Mouse (Mus musculus) forebrain, embryonic 10.5 days (tissue): ENCODE measurements around the gene Gm28043. TPM values are rescaled to one million over a fixed set of nuclear protein-coding genes. Genes with fewer than 3 reads are reported as not detected.

ENCODE experiments used
- DNase-seq: peaks from one replicate; pipeline ENCODE4 v3.0.0-alpha.2; 2017; ENCODE audit warnings: low spot score; ENCODE audit errors: extremely low spot score
- H3K27ac ChIP-seq: fragments of 300-500 bp; sonication (generic); 2 replicates; pipeline ENCODE4 v1.5.1; 2016; ENCODE audit warnings: mild to moderate bottlenecking
- H3K27me3 ChIP-seq: fragments of 300-500 bp; sonication (generic); 2 replicates; pipeline ENCODE4 v1.6.1; 2016; ENCODE audit warnings: mild to moderate bottlenecking; ENCODE audit not compliant: poor library complexity, severe bottlenecking
- H3K36me3 ChIP-seq: fragments of 300-500 bp; sonication (generic); replicated peaks from 2 replicates; pipeline ENCODE4 v1.6.1; 2016; ENCODE audit warnings: mild to moderate bottlenecking, moderate library complexity
- H3K4me1 ChIP-seq: fragments of 300-500 bp; sonication (generic); 2 replicates; pipeline ENCODE4 v1.6.1; 2016
- H3K4me3 ChIP-seq: fragments of 300-500 bp; sonication (generic); 2 replicates; pipeline ENCODE4 v1.5.1; 2016; ENCODE audit warnings: mild to moderate bottlenecking, moderate library complexity
- H3K9me3 ChIP-seq: fragments of 300-500 bp; sonication (generic); 2 replicates; pipeline ENCODE4 v1.6.1; 2016; ENCODE audit warnings: mild to moderate bottlenecking, moderate library complexity
- WGBS: fragments of 180-500 bp; shearing (Covaris S2); methylation state at CpG from one replicate; pipeline ENCODE4 v1.1.7; 2016; 5-methylcytosine and 5-hydroxymethylcytosine counted together
- microRNA-seq: library from miRNA; unstranded; fragments of <30 nt; microRNA quantifications from one replicate; pipeline ENCODE4, GENCODE M21; 2017
- polyA plus RNA-seq: library from polyadenylated mRNA; unstranded; fragments of >200 nt; fragmentation: Nextera tagmentation; extraction: Ambion mirVana; gene quantifications from 2 replicates; pipeline ENCODE4 v1.2.1, GENCODE M21; 2016

The Gm28043 gene
- polyA plus RNA-seq, 1 experiment from 2014 or later, result 3.9 TPM

DNA sequence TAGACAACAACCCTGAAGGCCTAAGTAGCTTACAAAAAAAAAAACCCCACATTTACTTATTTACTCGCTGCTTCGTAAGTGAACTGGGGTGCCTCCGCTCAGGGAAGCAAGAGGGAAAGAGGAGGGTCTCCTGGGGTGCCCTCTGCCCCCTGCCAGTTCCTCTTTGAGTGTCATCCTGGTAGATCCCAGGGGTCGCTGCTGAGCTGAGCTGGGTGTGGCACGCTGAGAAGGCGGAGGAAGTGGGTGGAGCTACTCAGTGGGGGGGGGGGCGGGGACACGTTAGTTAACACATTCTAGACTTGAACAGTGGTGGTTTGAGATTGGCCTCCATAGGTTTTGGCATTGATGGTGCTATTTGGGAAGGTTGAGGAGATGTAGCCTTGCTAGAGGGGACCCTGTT lies 113.4 kb downstream of the Gm28043 start:
- H3K27me3 ChIP-seq, result no peaks in the 10 kb centered on the region
- no peak overlapping the region for H3K4me3 ChIP-seq
- 54% methylated on average over 8 of the region's 8 CpGs for WGBS
- H3K9me3 ChIP-seq, result no peaks in the 10 kb centered on the region
- no peak for DNase-seq
- no peak overlapping the region for H3K27ac ChIP-seq
- H3K36me3 ChIP-seq, result no peaks in the 10 kb centered on the region
- H3K4me1 ChIP-seq, result peaks cover 21% of the 10 kb centered on the region

DNA sequence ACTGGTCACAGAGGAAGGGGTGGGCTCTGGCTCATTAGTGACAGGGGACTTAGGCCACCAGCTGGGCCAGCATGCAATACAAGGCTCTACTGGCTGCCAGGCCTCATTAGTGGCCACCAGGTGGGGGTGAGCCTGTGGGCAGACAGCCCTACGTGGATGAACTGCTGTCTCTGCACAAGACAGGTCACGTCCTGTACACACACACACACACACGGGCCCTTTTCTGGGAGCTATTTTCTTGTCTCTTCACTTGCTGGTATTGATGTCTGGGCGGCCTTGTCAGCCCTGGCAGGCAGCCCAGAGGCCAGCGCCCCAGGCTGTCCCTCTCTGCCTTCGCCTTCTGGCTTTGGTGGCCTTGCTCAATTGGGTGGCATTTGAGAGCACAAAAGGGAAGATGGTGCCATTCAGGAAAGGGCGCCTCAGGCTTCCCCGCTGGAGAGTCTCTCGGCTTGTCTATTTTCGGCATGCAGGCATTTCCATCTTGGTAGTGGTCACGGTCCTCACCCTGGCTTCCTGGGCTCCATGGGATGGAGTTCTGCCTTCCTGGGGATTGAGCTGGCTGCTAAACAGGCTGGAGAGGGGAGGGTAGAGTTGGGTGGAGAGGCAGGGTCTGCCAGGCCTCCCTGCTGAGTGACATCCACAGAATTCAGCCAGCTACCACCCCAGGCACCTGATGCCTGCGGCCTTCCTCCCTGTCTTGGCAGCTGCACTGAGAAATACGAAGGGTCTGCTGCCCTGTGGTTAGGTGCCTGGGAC lies 116.0 kb downstream of the Gm28043 start:
- Histone ChIP-seq H3K27me3 (no peaks in the 10 kb centered on the region), H3K36me3 (no peaks in the 10 kb centered on the region), H3K27ac (peak overlapping the region; percentile 77), H3K4me1 (peaks cover 23% of the 10 kb centered on the region), H3K4me3 (no peak overlapping the region), H3K9me3 (no peaks in the 10 kb centered on the region)
- DNase-seq, result no peak
- 45% methylated on average over 13 of the region's 13 CpGs for WGBS

DNA sequence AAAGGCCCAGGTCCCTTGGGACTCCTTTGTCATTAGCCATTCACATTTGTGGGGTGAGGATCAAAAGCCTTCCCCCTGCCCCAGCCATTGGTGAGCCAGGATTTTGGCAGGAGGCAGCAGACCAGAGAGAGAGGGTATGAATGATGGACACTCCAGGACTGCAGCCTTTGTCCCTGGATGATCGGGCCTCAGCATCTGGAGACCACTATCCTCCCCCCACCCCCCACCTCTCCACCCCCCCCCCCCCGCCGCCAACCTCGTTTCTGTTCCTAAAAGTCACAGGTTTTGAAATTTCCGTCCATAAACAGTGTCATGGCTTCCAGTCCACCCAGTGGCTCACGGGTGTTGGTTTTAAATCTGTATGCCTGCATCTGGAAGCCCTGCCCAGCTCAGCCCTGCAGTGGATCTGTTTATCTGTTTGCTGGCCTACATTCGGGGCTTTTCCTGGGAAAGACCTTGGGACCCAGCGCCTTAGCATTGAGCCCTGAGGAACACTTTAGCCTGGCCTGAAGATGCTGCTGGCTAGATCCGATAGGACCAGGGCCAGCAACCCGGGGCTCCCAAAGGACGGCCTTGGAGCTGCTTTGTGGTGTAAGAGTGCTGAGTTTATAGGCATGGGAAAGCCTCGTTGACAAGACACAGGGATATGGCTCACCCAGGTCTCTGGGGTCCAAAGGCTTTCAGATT lies 116.7 kb downstream of the Gm28043 start:
- DNase-seq, result no peak
- WGBS, result 46% methylated on average over 12 of the region's 12 CpGs
- no peaks in the 10 kb centered on the region for H3K36me3 ChIP-seq
- H3K9me3 ChIP-seq, result no peaks in the 10 kb centered on the region
- peak overlapping the region; percentile 77 for H3K27ac ChIP-seq
- no peak overlapping the region for H3K4me3 ChIP-seq
- no peaks in the 10 kb centered on the region for H3K27me3 ChIP-seq
- H3K4me1 ChIP-seq, result peaks cover 31% of the 10 kb centered on the region

- H3K9me3 ChIP-seq, result no peaks in the 10 kb centered on the region
- no peak for DNase-seq
- H3K27me3 ChIP-seq, result no peaks in the 10 kb centered on the region
- H3K4me1 ChIP-seq, result peaks cover 36% of the 10 kb centered on the region
- H3K4me3 ChIP-seq, result no peak overlapping the region
- H3K27ac ChIP-seq, result peak overlapping the region; percentile 77
- H3K36me3 ChIP-seq, result no peaks in the 10 kb centered on the region
- 75% methylated on average over 6 of the region's 6 CpGs for WGBS
Measured at GRCm38 (mm10) chr17:29731953-29732325, 117.3 kb downstream of the Gm28043 start.

DNA sequence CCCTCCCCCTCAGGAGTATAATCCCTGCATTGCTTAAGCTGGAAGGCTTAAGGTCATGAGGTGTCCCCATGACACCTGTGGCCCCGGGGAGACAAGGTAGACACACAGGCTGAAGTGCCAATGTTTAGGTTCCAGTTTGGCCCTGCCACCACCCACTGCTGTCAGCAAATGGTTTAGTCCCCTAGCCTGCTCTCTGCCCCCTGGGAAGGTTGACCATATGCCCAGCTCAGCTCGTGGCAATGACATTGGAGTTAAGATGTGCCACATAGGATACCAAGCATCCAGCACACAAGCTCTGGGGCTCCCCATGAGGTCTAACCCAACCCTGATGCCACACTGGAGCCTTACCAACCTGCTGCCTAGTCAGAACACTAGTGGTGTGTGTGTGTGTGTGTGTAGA lies 117.8 kb downstream of the Gm28043 start:
- WGBS, result 83% methylated on average over 2 of the region's 2 CpGs
- Histone ChIP-seq H3K27ac (no peak overlapping the region), H3K27me3 (no peaks in the 10 kb centered on the region), H3K36me3 (no peaks in the 10 kb centered on the region), H3K4me3 (no peak overlapping the region), H3K4me1 (peaks cover 36% of the 10 kb centered on the region), H3K9me3 (no peaks in the 10 kb centered on the region)
- no peak for DNase-seq

DNA sequence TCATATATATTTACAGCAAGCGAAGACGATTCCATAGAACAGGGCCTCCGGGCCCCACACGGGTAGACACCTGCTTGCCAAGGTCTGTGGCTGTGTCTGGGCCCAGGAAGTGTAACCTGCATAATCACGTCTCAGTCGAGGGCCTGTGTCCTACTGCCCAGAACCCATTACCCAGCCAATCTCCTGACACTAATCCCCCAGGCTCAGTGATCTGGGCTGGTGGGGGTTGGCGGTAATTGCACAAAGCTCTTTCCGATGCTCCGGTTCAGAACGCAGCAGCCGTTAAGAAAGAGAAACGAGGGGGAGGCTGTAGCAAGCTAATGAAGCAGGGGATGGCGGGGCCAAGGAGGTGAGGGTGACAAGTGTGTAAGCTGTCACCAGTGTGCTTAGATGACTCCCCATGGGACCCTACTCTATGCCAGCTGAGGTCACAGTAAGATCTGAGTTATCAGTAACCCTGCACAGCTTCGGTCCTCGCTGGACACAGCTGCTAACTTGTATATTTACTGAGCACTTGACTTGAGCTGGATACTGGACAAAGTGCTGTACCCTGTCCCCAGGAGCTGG lies 121.9 kb downstream of the Gm28043 start:
- no peak overlapping the region for H3K4me3 ChIP-seq
- 36% methylated on average over 15 of the region's 15 CpGs for WGBS
- H3K4me1 ChIP-seq, result peaks cover 40% of the 10 kb centered on the region
- no peaks in the 10 kb centered on the region for H3K36me3 ChIP-seq
- H3K27ac ChIP-seq, result peak overlapping the region; percentile 65; the same call in 1 of the 2 replicates
- peak; percentile 50 for DNase-seq
- H3K9me3 ChIP-seq, result no peaks in the 10 kb centered on the region
- H3K27me3 ChIP-seq, result no peaks in the 10 kb centered on the region

- no peak for DNase-seq
- H3K4me1 ChIP-seq, result peaks cover 36% of the 10 kb centered on the region
- WGBS, result 74% methylated on average over 22 of the region's 22 CpGs
- H3K4me3 ChIP-seq, result no peak overlapping the region
- no peaks in the 10 kb centered on the region for H3K9me3 ChIP-seq
- 0 out of 2 replicates have a peak overlapping the region, but pooled peaks have one; percentile 40 for H3K27ac ChIP-seq
- H3K27me3 ChIP-seq, result no peaks in the 10 kb centered on the region
- no peaks in the 10 kb centered on the region for H3K36me3 ChIP-seq
Measured at GRCm38 (mm10) chr17:29737849-29738804, 123.5 kb downstream of the Gm28043 start.

DNA sequence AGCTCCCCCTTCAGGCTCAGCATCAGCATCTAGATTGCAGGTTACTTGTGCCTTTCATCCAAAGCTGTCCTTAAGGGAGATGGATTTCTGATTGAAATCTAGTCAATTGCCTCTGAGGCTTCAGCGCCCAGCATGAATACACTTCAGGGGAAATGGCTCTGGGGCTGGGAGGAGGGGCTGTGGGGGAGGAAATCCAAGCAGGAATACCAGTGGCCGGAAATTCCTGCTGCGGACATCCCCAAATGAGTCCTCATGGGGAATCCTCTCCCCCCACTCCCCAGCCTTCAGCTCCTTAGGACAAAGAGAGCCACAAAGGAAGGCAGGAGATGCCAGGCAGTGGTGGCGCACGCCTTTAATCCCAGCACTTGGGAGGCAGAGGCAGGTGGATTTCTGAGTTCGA lies 132.8 kb downstream of the Gm28043 start:
- H3K9me3 ChIP-seq, result no peaks in the 10 kb centered on the region

More for the DNA sequence above, 132.8 kb downstream of the Gm28043 start:
- no peak for DNase-seq
- no peak overlapping the region for H3K4me3 ChIP-seq
- no peak overlapping the region for H3K27ac ChIP-seq
- no peaks in the 10 kb centered on the region for H3K36me3 ChIP-seq
- WGBS, result 63% methylated on average over 6 of the region's 6 CpGs
- H3K4me1 ChIP-seq, result peaks cover 48% of the 10 kb centered on the region
- H3K27me3 ChIP-seq, result peaks cover 15% of the 10 kb centered on the region

Small RNA genes lying within 50 kb of the gene (microRNA-seq; reads per million reads assigned to microRNA genes)
- not detected for gene Mir7667

Other genes starting within 250 kb of the Gm28043 start
- 32.2 and 33.1 TPM in 2 replicates for gene Pim1, start 124.1 kb upstream of the Gm28043 start, polyA plus RNA-seq
- not detected in 2 replicates for gene Gm17657, start 65.2 kb upstream of the Gm28043 start, polyA plus RNA-seq
- gene Tbc1d22b, start 65.1 kb upstream of the Gm28043 start, polyA plus RNA-seq, result 18.3 and 19.3 TPM in 2 replicates
- 1.0 and 1.2 TPM in 2 replicates for gene Tmem217, start 62.5 kb upstream of the Gm28043 start, polyA plus RNA-seq
- 120 and 124 TPM in 2 replicates for gene Rnf8, start 86 bp upstream of the Gm28043 start, polyA plus RNA-seq
- gene Cmtr1, start 45.7 kb downstream of the Gm28043 start, polyA plus RNA-seq, result 139 and 156 TPM in 2 replicates
- gene Ccdc167, start 102.2 kb downstream of the Gm28043 start, polyA plus RNA-seq, result 16.0 and 17.9 TPM in 2 replicates